Mouse (Mus musculus) ovary, adult 18-20 months (tissue): ENCODE measurements around the gene Rai14.

Experiments used
- DNase-seq: peaks from one replicate; pipeline ENCODE4 v3.0.0; 2022; ENCODE audit warnings: low spot score, mixed read lengths

The Rai14 gene

GRCm38 (mm10) chr15:10714409-10715138 is at the start of gene Rai14:
Gene Rai14, minus strand, starts transcription at chr15:10714624.
- DNase-seq: peak; percentile 80

GRCm38 (mm10) chr15:10761441-10761840 is 47.0 kb upstream of the Rai14 start:
- no peak for DNase-seq

GRCm38 (mm10) chr15:10760006-10760405 is 45.6 kb upstream of the Rai14 start:
- no peak for DNase-seq

GRCm38 (mm10) chr15:10759440-10759839 is 45.0 kb upstream of the Rai14 start:
- DNase-seq: no peak

GRCm38 (mm10) chr15:10758808-10759207 is 44.4 kb upstream of the Rai14 start:
- no peak for DNase-seq

- DNase-seq: no peak
Observed at GRCm38 (mm10) chr15:10751141-10751540, 36.7 kb upstream of the Rai14 start.

GRCm38 (mm10) chr15:10750339-10750738 is 35.9 kb upstream of the Rai14 start:
- DNase-seq: no peak

GRCm38 (mm10) chr15:10749678-10750077 is 35.3 kb upstream of the Rai14 start:
- no peak for DNase-seq

GRCm38 (mm10) chr15:10747638-10748037 is 33.2 kb upstream of the Rai14 start:
- DNase-seq: no peak

- DNase-seq: no peak
Observed at GRCm38 (mm10) chr15:10747226-10747625, 32.8 kb upstream of the Rai14 start.

GRCm38 (mm10) chr15:10746303-10747051 is 32.1 kb upstream of the Rai14 start:
- no peak for DNase-seq

- DNase-seq: no peak
Observed at GRCm38 (mm10) chr15:10742441-10742840, 28.0 kb upstream of the Rai14 start.

GRCm38 (mm10) chr15:10739279-10739678 is 24.9 kb upstream of the Rai14 start:
- DNase-seq: no peak

GRCm38 (mm10) chr15:10738354-10739142 is 24.1 kb upstream of the Rai14 start:
- no peak for DNase-seq

GRCm38 (mm10) chr15:10735948-10736347 is 21.5 kb upstream of the Rai14 start:
- DNase-seq: no peak

- no peak for DNase-seq
Observed at GRCm38 (mm10) chr15:10735216-10735615, 20.8 kb upstream of the Rai14 start.

- DNase-seq: no peak
Observed at GRCm38 (mm10) chr15:10731398-10731797, 17.0 kb upstream of the Rai14 start.

- no peak for DNase-seq
Observed at GRCm38 (mm10) chr15:10726272-10726671, 11.8 kb upstream of the Rai14 start.

GRCm38 (mm10) chr15:10724857-10725256 is 10.4 kb upstream of the Rai14 start:
- DNase-seq: no peak

- no peak for DNase-seq
Observed at GRCm38 (mm10) chr15:10723507-10723906, 9.1 kb upstream of the Rai14 start.

- no peak for DNase-seq
Observed at GRCm38 (mm10) chr15:10722629-10723339, 8.4 kb upstream of the Rai14 start.

GRCm38 (mm10) chr15:10721259-10721781 is 6.9 kb upstream of the Rai14 start:
- DNase-seq: no peak
